Mouse (Mus musculus): ENCODE measurements around the gene Slc28a1.
"Not testable (repeated sequence)": the region's sequence is repeated elsewhere in the genome, so short reads cannot be mapped to it uniquely, and the experiment has no call there.

The Slc28a1 gene

GRCm38 (mm10) chr7:81169351-81169750 is 54.8 kb downstream of the Slc28a1 start:
- DNase-seq (ENCODE audit: low spot score), result no peak

- DNase-seq (ENCODE audit: low spot score), result no peak
These were observed 59.3 kb downstream of the Slc28a1 start for GRCm38 (mm10) chr7:81173931-81174330.

DNA sequence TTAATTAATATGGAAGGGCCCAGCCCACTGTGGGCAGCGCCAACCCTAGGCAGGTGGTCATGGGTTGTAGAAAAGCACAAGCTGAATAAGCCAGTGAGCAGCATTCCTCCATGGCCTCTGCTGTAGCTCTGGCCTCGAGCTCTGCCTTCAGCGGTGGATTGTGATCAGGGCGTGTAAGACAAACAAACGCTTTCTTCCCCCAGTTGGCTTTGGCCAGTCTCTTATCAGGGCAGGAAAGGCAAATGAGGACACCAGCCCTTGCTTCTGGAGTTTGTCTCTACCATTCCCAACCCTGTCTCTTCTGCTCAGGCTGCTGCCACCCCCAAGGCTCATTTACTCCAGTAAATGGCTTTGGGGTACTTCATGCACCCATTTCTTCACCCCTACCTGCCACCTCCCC is 60.1 kb downstream of the Slc28a1 start:
- no peak for DNase-seq (ENCODE audit: low spot score)

DNA sequence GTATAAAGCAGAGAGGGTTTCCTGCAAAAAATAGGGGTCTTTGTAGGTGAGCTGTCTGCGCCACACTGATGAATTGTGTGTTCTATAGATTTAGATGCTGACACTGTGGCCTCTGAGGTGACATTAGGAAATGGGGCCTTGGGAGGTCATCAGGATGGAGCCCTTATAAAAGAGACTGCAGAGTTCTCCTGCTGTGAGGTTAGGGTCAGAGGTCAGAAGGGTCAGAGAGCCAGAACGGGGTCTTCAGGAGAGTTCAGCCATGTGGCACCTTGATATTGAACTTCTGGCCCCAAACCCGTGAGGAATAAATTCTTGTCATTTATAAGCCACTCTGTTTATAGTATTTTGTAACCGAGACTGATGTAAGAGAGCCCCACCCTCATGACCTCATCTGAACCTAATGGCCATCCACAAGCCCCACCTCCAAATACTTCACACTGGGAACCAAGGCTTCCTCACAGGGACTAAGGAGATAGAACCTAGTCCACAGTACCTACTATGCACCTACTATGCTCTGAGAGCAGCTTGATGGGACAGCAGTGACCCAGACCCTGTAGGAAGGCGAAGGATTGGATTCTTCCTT is 61.7 kb downstream of the Slc28a1 start:
- DNase-seq (ENCODE audit: low spot score), result no peak

- no peak for DNase-seq (ENCODE audit: low spot score)
These were observed 64.9 kb downstream of the Slc28a1 start for GRCm38 (mm10) chr7:81179494-81179893.

GRCm38 (mm10) chr7:81182492-81183175 is 68.0 kb downstream of the Slc28a1 start:
- no peak for DNase-seq (ENCODE audit: low spot score)

- no peak for DNase-seq (ENCODE audit: low spot score)
These were observed 68.6 kb downstream of the Slc28a1 start for GRCm38 (mm10) chr7:81183181-81183580.

DNA sequence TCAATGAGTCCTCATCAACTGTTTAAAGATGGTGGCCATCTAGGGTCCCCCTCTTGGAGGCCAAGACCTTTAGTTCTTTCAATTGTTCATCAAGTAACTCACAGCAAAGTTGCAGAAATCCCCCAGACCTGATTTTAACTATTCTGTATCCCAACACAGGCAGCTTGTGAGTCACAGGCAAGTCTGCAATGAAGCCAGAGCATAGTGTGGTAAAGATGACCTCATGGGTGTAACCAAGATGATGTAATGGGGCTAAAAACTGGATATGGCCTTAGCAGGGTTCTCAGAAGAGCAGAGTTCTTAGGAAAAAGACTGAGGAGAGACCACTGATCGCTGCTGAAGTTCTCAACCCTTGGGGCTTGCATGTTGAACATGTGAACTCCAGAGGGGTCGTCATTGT is 69.5 kb downstream of the Slc28a1 start:
- no peak for DNase-seq (ENCODE audit: low spot score)

DNA sequence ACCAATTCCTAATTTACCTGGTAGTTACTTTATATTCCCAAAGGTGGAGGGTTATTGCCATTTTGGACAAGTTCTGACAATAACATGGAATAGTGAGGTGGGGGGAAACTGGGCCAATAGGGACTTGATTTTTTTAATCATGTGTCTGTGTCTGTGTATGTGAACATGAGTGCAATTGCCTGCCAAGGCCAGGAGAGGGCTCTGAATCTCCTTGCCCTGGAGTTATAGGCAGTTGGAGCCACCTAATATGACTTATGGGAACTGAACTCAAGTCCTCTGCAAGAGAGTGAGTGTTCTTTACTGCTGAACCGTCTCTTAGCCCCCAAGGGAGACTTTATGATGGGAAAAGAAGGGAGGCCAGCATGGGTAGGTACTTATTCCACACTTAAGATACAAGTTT is 70.1 kb downstream of the Slc28a1 start:
- DNase-seq (ENCODE audit: low spot score), result no peak

- not testable (repeated sequence) for DNase-seq (ENCODE audit: low spot score)
These were observed 71.4 kb downstream of the Slc28a1 start for GRCm38 (mm10) chr7:81186036-81186435.

GRCm38 (mm10) chr7:81189180-81189579 is 74.6 kb downstream of the Slc28a1 start:
- DNase-seq (ENCODE audit: low spot score), result no peak

GRCm38 (mm10) chr7:81195509-81195908 is 80.9 kb downstream of the Slc28a1 start:
- no peak for DNase-seq (ENCODE audit: low spot score)

GRCm38 (mm10) chr7:81196796-81197195 is 82.2 kb downstream of the Slc28a1 start:
- DNase-seq (ENCODE audit: low spot score), result no peak

DNA sequence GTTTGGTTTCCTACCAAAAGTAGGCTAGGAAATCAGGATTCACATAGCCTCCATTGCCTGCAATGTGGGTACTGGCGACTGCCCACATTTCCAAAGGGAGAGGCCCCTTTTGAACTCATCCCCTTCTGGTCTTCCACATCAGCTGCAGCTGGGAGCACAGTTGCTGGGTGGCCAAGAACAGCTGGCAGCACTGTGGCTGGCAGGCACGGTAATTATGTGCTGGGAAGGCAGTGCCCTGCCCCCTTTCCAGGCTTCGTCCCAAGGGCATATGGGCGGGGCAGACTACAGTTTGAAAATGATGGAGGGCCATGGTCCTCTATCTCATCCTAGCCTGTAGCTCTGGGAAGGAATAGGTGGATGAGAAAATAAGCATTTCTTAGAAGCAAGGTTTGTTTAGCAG is 83.9 kb downstream of the Slc28a1 start:
- peak; percentile 52 for DNase-seq (ENCODE audit: low spot score)

- DNase-seq (ENCODE audit: low spot score), result no peak
These were observed 84.5 kb downstream of the Slc28a1 start for GRCm38 (mm10) chr7:81199109-81199508.

DNA sequence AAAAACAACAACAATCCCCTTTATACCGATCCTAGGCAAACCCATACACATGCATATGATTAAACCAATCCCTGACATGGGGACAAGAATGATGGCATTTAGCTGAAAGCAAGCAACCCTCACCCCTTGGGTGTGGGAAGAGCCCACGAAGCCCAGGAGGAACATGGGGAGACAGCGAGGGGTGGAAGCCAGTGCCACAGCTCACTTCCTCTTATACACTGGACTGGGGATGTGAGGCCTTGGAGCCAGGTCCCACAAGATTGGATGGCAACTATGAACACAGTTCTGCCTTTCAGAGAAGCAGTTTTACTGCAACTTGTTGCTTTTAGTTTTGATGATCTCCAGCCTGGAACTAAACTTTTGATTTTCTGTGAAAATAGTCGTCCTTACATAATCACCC is 85.2 kb downstream of the Slc28a1 start:
- DNase-seq (ENCODE audit: low spot score), result no peak

GRCm38 (mm10) chr7:81202389-81202788 is 87.8 kb downstream of the Slc28a1 start:
- no peak for DNase-seq (ENCODE audit: low spot score)

GRCm38 (mm10) chr7:81203576-81203975 is 89.0 kb downstream of the Slc28a1 start:
- not testable (repeated sequence) for DNase-seq (ENCODE audit: low spot score)

GRCm38 (mm10) chr7:81208944-81209343 is 94.3 kb downstream of the Slc28a1 start:
- DNase-seq (ENCODE audit: low spot score), result peak; percentile 28

GRCm38 (mm10) chr7:81209979-81210685 is 95.5 kb downstream of the Slc28a1 start:
- DNase-seq (ENCODE audit: low spot score), result no peak

DNA sequence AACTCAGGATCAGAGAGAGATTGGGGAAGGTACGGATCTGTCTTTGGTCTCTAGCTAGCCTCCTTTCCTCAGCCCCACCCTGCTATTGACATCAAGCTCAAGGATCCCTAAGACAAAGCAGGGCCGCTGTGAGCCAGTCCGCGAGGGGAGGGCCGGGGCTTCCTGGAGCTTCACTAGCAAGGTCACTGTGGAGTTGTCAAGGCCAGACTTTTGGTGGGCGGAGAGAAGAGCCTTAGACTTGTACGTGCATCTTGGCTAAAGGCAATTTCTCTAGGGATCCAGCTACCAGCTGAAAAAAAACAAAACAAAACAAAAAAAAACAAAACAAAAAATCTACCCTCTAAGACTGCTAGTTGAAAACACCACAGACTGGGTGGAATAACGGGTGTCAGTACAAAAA is 97.2 kb downstream of the Slc28a1 start:
- DNase-seq (ENCODE audit: low spot score), result peak; percentile 85

GRCm38 (mm10) chr7:81212261-81212681 is 97.7 kb downstream of the Slc28a1 start:
- peak; percentile 68 for DNase-seq (ENCODE audit: low spot score)

DNA sequence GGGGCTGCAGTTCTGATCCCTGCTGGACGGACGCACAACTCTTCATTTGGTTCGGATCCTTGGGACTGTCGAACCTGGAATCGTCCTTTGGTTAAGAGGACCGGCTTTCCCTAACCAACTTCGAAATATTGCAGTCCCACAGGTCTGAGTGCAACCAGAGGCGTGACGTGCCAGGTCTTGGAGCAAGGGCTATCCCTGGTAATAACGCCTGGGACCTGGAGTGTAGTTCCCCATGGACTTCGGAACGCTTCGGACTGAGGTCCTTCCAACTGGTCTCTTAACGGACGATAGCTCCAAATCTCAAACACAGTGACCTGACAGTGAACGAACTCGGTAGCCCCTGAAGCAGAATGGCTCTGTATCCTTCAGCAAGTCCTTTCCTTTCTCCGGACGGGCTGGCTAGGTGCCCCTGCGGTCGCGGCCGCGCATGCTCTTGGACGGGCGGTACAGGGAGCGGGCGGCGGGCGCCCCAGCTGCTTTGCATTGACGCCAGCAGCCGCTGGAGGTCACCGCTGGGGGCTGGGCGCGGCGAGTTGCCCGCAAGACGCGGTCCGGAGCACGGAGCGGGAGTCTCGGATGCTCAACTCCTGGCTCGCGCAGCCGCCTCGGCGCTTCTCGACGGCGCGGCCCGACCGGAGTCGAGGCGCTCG is 98.2 kb downstream of the Slc28a1 start:
- DNase-seq (ENCODE audit: low spot score), result peak; percentile 94

Data from ovary, adult 18-20 months (tissue).